Mouse (Mus musculus) intestine, postnatal 0 days (tissue): ENCODE results near the gene Crb3. TPM values are rescaled to one million over a fixed set of nuclear protein-coding genes. Genes with fewer than 3 reads are reported as not detected.

ENCODE experiments used
- ATAC-seq: fragments of 200-750 bp; cut with Nextera tagmentation; 2 replicates; pipeline ENCODE4 v1.8.0; 2017; ENCODE audit warnings: mild to moderate bottlenecking, moderate TSS enrichment, moderate library complexity
- H3K27ac ChIP-seq: fragments of 300-500 bp; sonication (generic); 2 replicates; pipeline ENCODE4 v1.5.1; 2014; ENCODE audit warnings: mild to moderate bottlenecking, low read depth, low read length, moderate library complexity
- H3K27me3 ChIP-seq: fragments of 300-500 bp; sonication (generic); replicated peaks from 2 replicates; pipeline ENCODE4 v1.6.1; 2014; ENCODE audit warnings: low read length, mixed read lengths; ENCODE audit not compliant: control insufficient read depth, insufficient read depth
- H3K36me3 ChIP-seq: fragments of 300-500 bp; sonication (generic); 2 replicates; pipeline ENCODE4 v1.6.1; 2014; ENCODE audit warnings: mild to moderate bottlenecking, moderate library complexity; ENCODE audit not compliant: control insufficient read depth, insufficient read depth
- H3K4me1 ChIP-seq: fragments of 300-500 bp; sonication (generic); replicated peaks from 2 replicates; pipeline ENCODE4 v1.6.1; 2014; ENCODE audit warnings: antibody characterized with exemption, low read length, mixed read lengths; ENCODE audit not compliant: control insufficient read depth, insufficient read depth
- H3K4me2 ChIP-seq: fragments of 300-500 bp; sonication (generic); replicated peaks from 2 replicates; pipeline ENCODE4 v1.6.1; 2014; ENCODE audit warnings: low read depth, mild to moderate bottlenecking, moderate library complexity
- H3K4me3 ChIP-seq: fragments of 300-500 bp; sonication (generic); 2 replicates; pipeline ENCODE4 v1.5.1; 2014; ENCODE audit warnings: low read depth, low read length
- H3K9ac ChIP-seq: fragments of 300-500 bp; sonication (generic); 2 replicates; pipeline ENCODE4 v1.6.1; 2014; ENCODE audit warnings: mild to moderate bottlenecking, low read depth, low read length
- H3K9me3 ChIP-seq: fragments of 300-500 bp; sonication (generic); 2 replicates; pipeline ENCODE4 v1.6.1; 2016; ENCODE audit warnings: mixed run types; ENCODE audit not compliant: control insufficient read depth
- CTCF ChIP-seq: sonication (generic); IDR thresholded peaks from 2 replicates; pipeline ENCODE4 v1.5.1; 2016; ENCODE audit warnings: low read depth, mild to moderate bottlenecking, control low read depth, antibody characterized with exemption, moderate library complexity
- WGBS: fragments of 180-500 bp; shearing (Covaris S2); extraction: QIAGEN DNeasy Blood & Tissue Kit; methylation state at CpG from one replicate; pipeline ENCODE4 v1.1.7; 2014; 5-methylcytosine and 5-hydroxymethylcytosine counted together
- polyA plus RNA-seq: library from polyadenylated mRNA; unstranded; fragments of >200 nt; fragmentation: Nextera tagmentation; extraction: Ambion mirVana; gene quantifications from 2 replicates; pipeline ENCODE4 v1.2.1, GENCODE M21; 2015

The Crb3 gene
- polyA plus RNA-seq, 1 experiment from 2014 or later = 121 TPM

- WGBS = under 1% methylated on average over 44 of the region's 44 CpGs
- H3K9me3 ChIP-seq = no peaks in the 10 kb centered on the region
- peak overlapping the region; percentile 76 for H3K27ac ChIP-seq
- ATAC-seq = peak; percentile 78
- peaks cover 7% of the 10 kb centered on the region; the same call in 1 of the 2 replicates for H3K36me3 ChIP-seq
- peaks cover 8% of the 10 kb centered on the region; the same call in 1 of the 2 replicates for H3K27me3 ChIP-seq
- H3K4me1 ChIP-seq = peaks cover 12% of the 10 kb centered on the region; the same call in 1 of the 2 replicates
- peak overlapping the region; percentile 98 for H3K4me2 ChIP-seq
- H3K4me3 ChIP-seq = peak overlapping the region; percentile 68
- peak; percentile 81 for TF ChIP-seq CTCF
- peak overlapping the region; percentile 69; the same call in 1 of the 2 replicates for H3K9ac ChIP-seq
Measured at GRCm38 (mm10) chr17:57060231-57060801, 1.4 kb downstream of the Crb3 start.

GRCm38 (mm10) chr17:57061069-57061468 lies 2.2 kb downstream of the Crb3 start:
- Histone ChIP-seq H3K27ac (peak overlapping the region; percentile 47), H3K9me3 (no peaks in the 10 kb centered on the region), H3K27me3 (peaks cover 8% of the 10 kb centered on the region; the same call in 1 of the 2 replicates), H3K4me2 (peak overlapping the region; percentile 98), H3K4me3 (no peak overlapping the region), H3K4me1 (peaks cover 12% of the 10 kb centered on the region; the same call in 1 of the 2 replicates), H3K9ac (0 out of 2 replicates have a peak overlapping the region, but pooled peaks have one; percentile 7), H3K36me3 (peaks cover 9% of the 10 kb centered on the region; the same call in 1 of the 2 replicates)
- ATAC-seq = no peak
- TF ChIP-seq CTCF = no peak
- 34% methylated on average over 10 of the region's 10 CpGs for WGBS

GRCm38 (mm10) chr17:57062011-57062521 lies 3.2 kb downstream of the Crb3 start:
- Histone ChIP-seq H3K27ac (peak overlapping the region; percentile 98), H3K4me2 (peak overlapping the region; percentile 98), H3K4me1 (peaks cover 12% of the 10 kb centered on the region; the same call in 1 of the 2 replicates), H3K4me3 (peak overlapping the region; percentile 63), H3K36me3 (peaks cover 19% of the 10 kb centered on the region; the same call in 1 of the 2 replicates), H3K9me3 (no peaks in the 10 kb centered on the region), H3K9ac (peak overlapping the region; percentile 73), H3K27me3 (peaks cover 8% of the 10 kb centered on the region; the same call in 1 of the 2 replicates)
- peak; percentile 80 for ATAC-seq
- 0 out of 2 replicates have a peak, but pooled peaks have one; percentile 12 for TF ChIP-seq CTCF
- 1% methylated on average over 38 of the region's 39 CpGs for WGBS

- peaks cover 8% of the 10 kb centered on the region; the same call in 1 of the 2 replicates for H3K27me3 ChIP-seq
- H3K4me1 ChIP-seq = peaks cover 12% of the 10 kb centered on the region; the same call in 1 of the 2 replicates
- no peak for TF ChIP-seq CTCF
- under 1% methylated on average over 22 of the region's 22 CpGs for whole genome bisulfite sequencing
- H3K36me3 ChIP-seq = peaks cover 19% of the 10 kb centered on the region; the same call in 1 of the 2 replicates
- peak overlapping the region; percentile 63 for H3K4me3 ChIP-seq
- H3K4me2 ChIP-seq = peak overlapping the region; percentile 98
- H3K9ac ChIP-seq = peak overlapping the region; percentile 73
- H3K27ac ChIP-seq = peak overlapping the region; percentile 98
- no peaks in the 10 kb centered on the region for H3K9me3 ChIP-seq
- ATAC-seq = no peak
Measured at GRCm38 (mm10) chr17:57062548-57062947, 3.6 kb downstream of the Crb3 start.

GRCm38 (mm10) chr17:57063031-57063430 lies 4.1 kb downstream of the Crb3 start:
- H3K4me2 ChIP-seq = peak overlapping the region; percentile 98
- no peak for TF ChIP-seq CTCF
- peaks cover 19% of the 10 kb centered on the region; the same call in 1 of the 2 replicates for H3K36me3 ChIP-seq
- ATAC-seq = no peak
- peak overlapping the region; percentile 73 for H3K9ac ChIP-seq
- H3K27me3 ChIP-seq = peaks cover 8% of the 10 kb centered on the region; the same call in 1 of the 2 replicates
- H3K4me1 ChIP-seq = peaks cover 12% of the 10 kb centered on the region; the same call in 1 of the 2 replicates
- H3K9me3 ChIP-seq = no peaks in the 10 kb centered on the region
- WGBS = 5% methylated on average over 8 of the region's 8 CpGs
- peak overlapping the region; percentile 98; the same call in 1 of the 2 replicates for H3K27ac ChIP-seq
- H3K4me3 ChIP-seq = peak overlapping the region; percentile 63

- Histone ChIP-seq H3K4me3 (no peak overlapping the region), H3K27me3 (peaks cover 6% of the 10 kb centered on the region; the same call in 1 of the 2 replicates), H3K9me3 (no peaks in the 10 kb centered on the region), H3K4me2 (no peak overlapping the region), H3K27ac (no peak overlapping the region), H3K36me3 (peaks cover 19% of the 10 kb centered on the region; the same call in 1 of the 2 replicates), H3K9ac (no peak overlapping the region), H3K4me1 (0 out of 2 replicates have a peak, but pooled peaks cover 6% of the 10 kb centered on the region)
- 59% methylated on average over 5 of the region's 5 CpGs for WGBS
- no peak for ATAC-seq
- TF ChIP-seq CTCF = no peak
Measured at GRCm38 (mm10) chr17:57066908-57067307, 8.0 kb downstream of the Crb3 start.
